Mouse (Mus musculus): ENCODE data around the gene Bcl11a.

GRCm38 (mm10) chr11:24095236-24095635 lies 17.4 kb downstream of the Bcl11a start:
- TF ChIP-seq CTCF (IDR thresholded peaks at IDR 0.05; ENCODE audit: control insufficient read depth, insufficient read depth, insufficient replicate concordance, low read depth, low read length) (no peak), POLR2A (IDR thresholded peaks at IDR 0.05; ENCODE audit: control insufficient read depth, low read depth, low read length) (no peak)
